Mouse (Mus musculus): ENCODE measurements around the gene Icam1. TPM values are rescaled to one million over a fixed set of nuclear protein-coding genes. Genes with fewer than 3 reads are reported as not detected.
A peak's percentile ranks its signal among the peaks of the same experiment; 100 is the strongest.
"Not testable (repeated sequence)": the region's sequence is repeated elsewhere in the genome, so short reads cannot be mapped to it uniquely, and the experiment has no call there.

Icam1 gene
- polyA plus RNA-seq, 1 experiment from 2014 or later: 5.0 TPM

DNA sequence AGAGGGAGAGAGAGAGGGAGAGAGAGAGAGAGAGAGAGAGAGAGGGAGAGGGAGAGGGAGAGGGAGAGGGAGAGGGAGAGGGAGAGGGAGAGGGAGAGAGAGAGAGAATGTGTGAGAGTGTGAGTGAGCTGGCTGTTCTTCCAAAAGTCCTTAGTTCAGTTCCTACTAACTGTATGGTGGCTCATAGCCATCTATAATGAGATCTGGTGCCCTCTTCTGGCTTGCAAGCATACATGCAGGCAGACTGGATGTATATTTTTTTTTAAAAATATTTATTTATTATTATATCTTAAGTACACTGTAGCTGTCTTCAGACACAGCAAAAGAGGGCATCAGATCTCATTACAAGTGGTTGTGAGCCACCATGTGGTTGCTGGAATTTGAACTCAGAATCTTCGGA lies 17.4 kb upstream of the Icam1 start:
- not testable (repeated sequence) for H3K27ac ChIP-seq (replicated peaks); H3K27me3 ChIP-seq; H3K9me3 ChIP-seq; H3K4me3 ChIP-seq; H3K4me2 ChIP-seq (replicated peaks); ATAC-seq (ENCODE audit: low FRiP score, low read depth); H3K36me3 ChIP-seq; H3K4me1 ChIP-seq; H3K9ac ChIP-seq (replicated peaks)
- 82% methylated on average over 1 of the region's 1 CpGs for WGBS

DNA sequence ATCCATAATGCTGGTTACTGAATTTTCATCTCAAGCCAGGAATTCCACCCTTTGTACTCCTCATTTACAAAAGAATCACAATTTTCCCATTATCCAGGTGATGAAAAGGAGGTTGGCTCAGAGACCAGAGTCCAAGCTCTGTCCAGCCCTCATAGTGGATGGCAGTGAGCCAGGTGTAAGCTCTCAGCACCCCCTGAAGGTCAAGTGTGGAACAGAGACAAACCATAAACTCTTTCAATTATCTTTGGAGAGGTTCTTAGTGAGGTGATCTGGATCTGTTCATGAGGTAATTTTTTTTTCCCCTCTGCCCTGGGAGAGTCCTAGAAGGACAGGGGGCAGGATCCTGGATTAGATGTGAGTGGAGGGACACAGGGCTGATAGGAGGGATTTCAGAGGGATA lies 15.0 kb upstream of the Icam1 start:
- Histone ChIP-seq H3K36me3 (peaks cover 14% of the 10 kb centered on the region), H3K27me3 (no peaks in the 10 kb centered on the region), H3K9me3 (no peaks in the 10 kb centered on the region), H3K4me3 (no peak overlapping the region), H3K27ac (replicated peaks) (no peak overlapping the region), H3K4me2 (replicated peaks) (no peak overlapping the region), H3K4me1 (peaks cover 12% of the 10 kb centered on the region), H3K9ac (replicated peaks) (no peak overlapping the region; the same call in 1 of the 2 replicates)
- no peak for ATAC-seq (ENCODE audit: low FRiP score, low read depth)

DNA sequence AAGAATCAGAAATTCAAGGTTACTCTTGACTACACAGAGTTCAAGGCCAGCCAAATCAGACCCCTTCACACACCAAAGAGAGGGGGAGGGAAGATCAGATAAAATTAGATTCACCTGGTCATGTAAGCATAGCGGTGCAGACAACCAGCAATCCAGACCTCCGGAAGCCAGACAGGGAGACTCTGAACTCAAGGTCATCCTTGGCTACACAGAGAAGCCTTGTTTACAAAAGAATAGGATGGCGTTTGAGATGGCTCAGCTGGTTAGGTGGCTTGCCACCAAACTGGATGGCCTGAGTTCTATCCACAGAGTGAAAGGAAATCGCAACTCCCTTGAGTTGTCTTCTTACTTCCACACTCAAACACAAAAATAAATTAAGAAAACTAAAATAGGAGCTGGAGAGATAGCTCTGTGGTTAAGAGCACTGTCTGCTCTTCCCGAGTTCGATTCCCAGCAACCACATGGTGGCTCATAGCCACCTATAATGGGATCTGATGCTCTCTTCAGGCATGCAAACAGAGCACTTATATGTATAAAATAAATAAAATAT lies 14.1 kb upstream of the Icam1 start:
- H3K4me2 ChIP-seq (replicated peaks): no peak overlapping the region
- H3K4me3 ChIP-seq: no peak overlapping the region; the same call in 1 of the 2 replicates
- 72% methylated on average over 6 of the region's 6 CpGs for WGBS
- H3K4me1 ChIP-seq: peaks cover 12% of the 10 kb centered on the region
- no peak overlapping the region for H3K27ac ChIP-seq (replicated peaks)
- H3K27me3 ChIP-seq: no peaks in the 10 kb centered on the region
- H3K9ac ChIP-seq (replicated peaks): peak overlapping the region; percentile 86; the same call in 1 of the 2 replicates
- ATAC-seq (ENCODE audit: low FRiP score, low read depth): no peak
- peaks cover 22% of the 10 kb centered on the region for H3K36me3 ChIP-seq
- H3K9me3 ChIP-seq: no peaks in the 10 kb centered on the region

DNA sequence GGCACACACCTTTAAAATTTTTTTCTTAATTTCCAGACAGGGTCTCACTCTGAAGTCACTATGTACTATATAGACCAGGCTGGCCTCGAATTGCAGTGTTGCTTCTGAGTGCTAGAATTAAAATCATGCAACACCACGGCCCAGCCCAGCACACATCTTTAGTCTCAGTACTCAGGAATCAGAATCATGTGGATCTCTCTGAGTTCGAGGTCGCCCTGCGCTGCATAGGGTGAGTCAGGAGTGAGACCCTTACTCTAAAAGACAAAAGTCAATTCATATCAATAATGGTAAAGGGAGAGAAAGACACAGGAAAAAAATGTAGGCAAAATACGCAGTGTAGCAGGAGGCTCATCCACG lies 13.5 kb upstream of the Icam1 start:
- peaks cover 27% of the 10 kb centered on the region for H3K36me3 ChIP-seq
- H3K27ac ChIP-seq (replicated peaks): peak overlapping the region; percentile 64
- no peak; the same call in 1 of the 2 replicates for ATAC-seq (ENCODE audit: low FRiP score, low read depth)
- peak overlapping the region; percentile 86 for H3K9ac ChIP-seq (replicated peaks)
- H3K9me3 ChIP-seq: no peaks in the 10 kb centered on the region
- 9% methylated on average over 7 of the region's 7 CpGs for WGBS
- peak overlapping the region; percentile 84 for H3K4me3 ChIP-seq
- H3K4me2 ChIP-seq (replicated peaks): peak overlapping the region; percentile 91
- H3K27me3 ChIP-seq: no peaks in the 10 kb centered on the region
- H3K4me1 ChIP-seq: peaks cover 12% of the 10 kb centered on the region

DNA sequence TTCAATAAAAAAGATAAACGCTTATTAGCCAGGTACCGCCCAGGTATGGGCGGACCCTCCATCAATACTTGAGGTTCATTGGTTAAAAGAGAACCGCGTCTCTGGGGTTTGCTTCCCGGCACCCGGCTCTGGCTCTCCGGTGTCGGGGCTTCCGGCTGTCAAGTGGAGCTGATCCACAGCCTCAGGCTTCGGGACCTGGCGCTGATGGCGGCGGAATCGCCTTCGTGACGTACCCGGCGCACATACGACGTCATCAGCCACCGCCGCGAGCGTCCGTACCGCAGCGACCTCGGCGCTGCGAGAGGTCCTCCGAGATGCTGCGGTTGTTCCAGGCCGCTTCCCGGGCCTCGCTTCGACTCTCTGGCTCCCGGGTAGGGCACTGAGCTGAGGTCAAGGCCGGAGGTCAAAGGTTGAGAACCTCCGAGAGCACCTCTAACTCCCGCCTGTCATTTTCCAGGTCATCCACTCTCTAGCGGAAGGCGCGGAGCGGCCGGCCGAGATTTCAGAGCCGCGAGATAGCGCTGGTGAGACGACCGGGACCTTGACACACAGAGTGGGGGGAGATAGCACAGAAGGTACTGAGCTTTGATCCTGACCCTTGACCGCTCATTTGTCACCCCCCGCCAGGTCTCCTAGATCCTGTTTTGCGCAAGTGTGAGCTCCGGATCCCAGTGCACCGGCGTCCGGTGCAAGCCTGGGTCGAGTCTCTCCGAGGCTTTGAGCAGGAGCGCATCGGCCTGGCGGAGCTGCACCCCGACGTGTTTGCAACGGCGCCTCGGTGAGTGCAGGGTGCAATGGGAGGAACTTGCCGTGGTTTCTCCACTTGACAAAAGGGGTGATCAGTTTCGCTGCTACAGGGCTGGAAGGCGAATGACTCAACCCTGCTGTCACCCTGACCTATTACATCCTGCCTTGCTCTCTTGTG lies 12.9 kb upstream of the Icam1 start, which contains the start of gene Mrpl4:
TSS of gene Mrpl4 (plus strand) at position 112 of the 925 bp plus-strand sequence.
- Histone ChIP-seq H3K9ac (replicated peaks) (peak within 1 kb of the TSS; percentile 86), H3K4me1 (peaks cover 12% of the 10 kb centered on the region), H3K27me3 (no peaks in the 10 kb centered on the region), H3K36me3 (peaks cover 34% of the 10 kb centered on the region), H3K27ac (replicated peaks) (peak within 1 kb of the TSS; percentile 64), H3K4me2 (replicated peaks) (peak within 1 kb of the TSS; percentile 91), H3K9me3 (no peaks in the 10 kb centered on the region), H3K4me3 (peak within 1 kb of the TSS; percentile 84)
- peak; percentile 88 for ATAC-seq (ENCODE audit: low FRiP score, low read depth)
- WGBS: under 1% methylated on average over 72 of the region's 72 CpGs

DNA sequence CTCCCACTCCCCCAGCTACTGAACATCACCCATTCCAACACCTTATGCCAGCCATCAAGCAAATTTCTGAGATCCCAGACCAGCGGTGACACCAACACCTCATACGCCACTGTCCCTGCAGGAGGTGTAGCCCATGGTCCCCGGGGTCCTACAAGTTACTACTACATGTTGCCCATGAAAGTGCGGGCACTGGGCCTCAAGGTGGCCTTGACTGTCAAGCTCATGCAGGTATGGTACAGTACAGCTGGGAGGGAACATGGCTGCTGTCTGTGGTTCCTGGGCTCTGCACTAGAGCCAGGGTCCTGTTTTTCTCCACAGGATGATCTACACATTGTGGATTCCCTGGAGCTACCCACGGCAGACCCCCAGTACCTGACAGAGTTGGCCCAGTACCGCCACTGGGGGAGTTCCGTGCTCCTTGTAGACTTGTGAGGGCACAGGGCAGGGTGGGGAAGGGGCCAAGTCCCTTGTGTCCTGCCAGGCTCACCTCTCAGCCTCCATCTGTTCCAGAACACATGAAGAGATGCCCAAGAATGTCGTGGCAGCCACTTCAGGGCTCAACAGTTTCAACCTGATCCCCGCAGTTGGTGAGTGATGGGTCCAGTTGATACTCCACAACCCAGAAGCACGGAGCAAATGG lies 8.4 kb upstream of the Icam1 start:
- H3K27ac ChIP-seq (replicated peaks): no peak overlapping the region
- WGBS: 94% methylated on average over 10 of the region's 10 CpGs
- H3K27me3 ChIP-seq: peaks cover 8% of the 10 kb centered on the region; the same call in 1 of the 2 replicates
- H3K36me3 ChIP-seq: peaks cover 47% of the 10 kb centered on the region
- peaks cover 10% of the 10 kb centered on the region for H3K4me1 ChIP-seq
- no peak for ATAC-seq (ENCODE audit: low FRiP score, low read depth)
- no peak overlapping the region for H3K4me3 ChIP-seq
- no peak overlapping the region for H3K4me2 ChIP-seq (replicated peaks)
- H3K9me3 ChIP-seq: no peaks in the 10 kb centered on the region
- no peak overlapping the region for H3K9ac ChIP-seq (replicated peaks)

DNA sequence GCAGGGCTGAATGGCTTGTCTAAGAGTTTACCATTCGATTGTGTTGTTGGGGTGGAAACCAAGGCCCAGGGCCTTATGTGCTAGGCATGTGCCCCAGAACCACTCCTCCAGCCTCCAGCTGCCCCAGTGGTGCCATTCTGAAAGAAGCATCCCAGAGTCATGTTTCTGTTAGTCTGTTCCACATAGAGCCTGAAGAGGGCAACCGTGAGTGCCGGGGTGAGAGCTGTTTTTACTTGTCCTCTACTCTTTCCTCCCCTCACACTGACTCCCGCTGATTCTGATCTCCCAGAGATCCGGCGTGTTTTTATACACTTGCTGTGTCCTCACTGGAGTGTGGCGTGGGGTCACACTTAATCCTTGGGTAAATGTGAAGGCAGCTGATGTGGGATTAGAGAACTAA lies 7.8 kb upstream of the Icam1 start:
- Histone ChIP-seq H3K27ac (replicated peaks) (no peak overlapping the region), H3K9me3 (no peaks in the 10 kb centered on the region), H3K36me3 (peaks cover 47% of the 10 kb centered on the region), H3K4me3 (no peak overlapping the region), H3K9ac (replicated peaks) (no peak overlapping the region), H3K27me3 (peaks cover 13% of the 10 kb centered on the region), H3K4me1 (peaks cover 10% of the 10 kb centered on the region), H3K4me2 (replicated peaks) (no peak overlapping the region)
- ATAC-seq (ENCODE audit: low FRiP score, low read depth): no peak
- 84% methylated on average over 7 of the region's 7 CpGs for WGBS

DNA sequence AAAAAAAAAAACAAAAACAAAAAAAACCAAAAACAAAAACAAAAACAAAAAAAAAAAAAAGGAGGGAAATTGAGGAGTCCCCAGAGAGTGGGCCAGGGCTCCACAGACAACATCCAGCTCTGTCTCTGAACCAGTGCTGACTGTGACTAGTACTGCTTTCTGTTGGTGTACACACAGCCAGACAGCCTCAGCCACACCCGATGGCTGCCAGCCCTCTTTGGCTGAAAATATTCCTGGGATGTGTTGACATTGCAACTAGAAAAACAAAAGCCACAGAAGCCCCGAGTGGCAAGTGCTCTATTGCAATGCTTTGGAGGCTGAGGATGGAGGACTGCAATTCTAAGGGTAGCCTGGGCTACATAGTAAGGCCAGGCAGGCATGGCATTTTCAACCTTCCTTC lies 5.4 kb upstream of the Icam1 start:
- peaks cover 36% of the 10 kb centered on the region for H3K36me3 ChIP-seq
- no peak for ATAC-seq (ENCODE audit: low FRiP score, low read depth)
- 68% methylated on average over 2 of the region's 2 CpGs for WGBS

DNA sequence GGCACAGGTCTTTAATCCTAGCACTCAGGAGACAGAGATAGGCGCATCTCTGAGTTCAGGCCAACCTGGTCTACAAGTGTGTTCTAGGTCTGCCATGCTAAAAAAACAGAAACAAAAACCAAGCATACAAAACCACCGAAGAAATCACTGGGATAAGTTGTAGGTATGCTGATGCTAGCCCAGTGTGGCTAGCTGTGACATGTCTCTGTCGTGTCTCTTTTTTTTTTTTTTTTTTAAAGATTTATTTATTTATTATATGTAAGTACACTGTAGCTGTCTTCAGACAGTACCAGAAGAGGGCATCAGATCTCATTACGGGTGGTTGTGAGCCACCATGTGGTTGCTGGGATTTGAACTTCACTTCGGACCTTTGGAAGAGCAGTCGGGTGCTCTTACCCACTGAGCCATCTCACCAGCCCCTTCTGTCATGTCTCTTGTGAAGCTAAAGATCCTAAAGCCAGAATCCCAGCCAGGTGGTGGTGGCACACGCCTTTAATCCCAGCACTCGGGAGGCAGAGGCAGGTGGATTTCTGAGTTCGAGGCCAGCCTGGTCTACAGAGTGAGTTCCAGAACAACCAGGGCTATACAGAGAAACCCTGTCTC lies 4.7 kb upstream of the Icam1 start:
- H3K36me3 ChIP-seq: peaks cover 30% of the 10 kb centered on the region
- 71% methylated on average over 9 of the region's 9 CpGs for WGBS
- H3K4me2 ChIP-seq (replicated peaks); H3K4me3 ChIP-seq; H3K9ac ChIP-seq (replicated peaks); ATAC-seq (ENCODE audit: low FRiP score, low read depth); H3K27ac ChIP-seq (replicated peaks); H3K9me3 ChIP-seq; H3K4me1 ChIP-seq: not testable (repeated sequence)
- H3K27me3 ChIP-seq: peaks cover 39% of the 10 kb centered on the region

More for the DNA sequence above, 5.4 kb upstream of the Icam1 start:
- Histone ChIP-seq H3K4me1 (peaks cover 2% of the 10 kb centered on the region; the same call in 1 of the 2 replicates), H3K9ac (replicated peaks) (no peak overlapping the region), H3K9me3 (no peaks in the 10 kb centered on the region), H3K4me3 (no peak overlapping the region), H3K4me2 (replicated peaks) (no peak overlapping the region), H3K27ac (replicated peaks) (no peak overlapping the region), H3K27me3 (peaks cover 33% of the 10 kb centered on the region)

DNA sequence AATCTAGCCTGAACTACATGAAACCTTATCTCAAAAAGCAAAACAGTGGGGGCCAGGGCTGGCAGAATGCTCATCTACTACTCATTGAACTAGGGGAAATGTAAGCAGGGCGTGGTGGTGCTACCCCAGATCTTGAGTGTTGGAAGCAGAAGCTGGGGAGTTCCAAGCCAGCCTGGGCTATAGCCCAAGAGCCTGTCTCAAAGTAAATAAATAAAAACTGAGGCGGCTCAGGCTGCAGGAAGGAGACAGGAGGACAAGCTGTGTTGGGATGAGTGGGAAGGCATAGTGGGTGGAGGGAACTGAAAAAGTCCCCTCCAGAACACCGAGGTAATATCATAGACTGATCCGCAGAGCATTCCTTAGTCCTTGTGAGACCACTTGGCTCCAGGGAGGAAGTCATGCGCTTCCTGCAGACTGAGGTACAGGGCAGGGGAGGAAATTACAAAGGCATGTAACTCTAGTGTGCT lies 3.9 kb upstream of the Icam1 start:
- peaks cover 48% of the 10 kb centered on the region for H3K27me3 ChIP-seq
- 60% methylated on average over 5 of the region's 5 CpGs for WGBS
- H3K9ac ChIP-seq (replicated peaks): no peak overlapping the region
- peaks cover 8% of the 10 kb centered on the region for H3K4me1 ChIP-seq
- ATAC-seq (ENCODE audit: low FRiP score, low read depth): no peak
- H3K9me3 ChIP-seq: no peaks in the 10 kb centered on the region
- H3K27ac ChIP-seq (replicated peaks): no peak overlapping the region
- no peak overlapping the region for H3K4me2 ChIP-seq (replicated peaks)
- no peak overlapping the region for H3K4me3 ChIP-seq
- H3K36me3 ChIP-seq: peaks cover 23% of the 10 kb centered on the region

DNA sequence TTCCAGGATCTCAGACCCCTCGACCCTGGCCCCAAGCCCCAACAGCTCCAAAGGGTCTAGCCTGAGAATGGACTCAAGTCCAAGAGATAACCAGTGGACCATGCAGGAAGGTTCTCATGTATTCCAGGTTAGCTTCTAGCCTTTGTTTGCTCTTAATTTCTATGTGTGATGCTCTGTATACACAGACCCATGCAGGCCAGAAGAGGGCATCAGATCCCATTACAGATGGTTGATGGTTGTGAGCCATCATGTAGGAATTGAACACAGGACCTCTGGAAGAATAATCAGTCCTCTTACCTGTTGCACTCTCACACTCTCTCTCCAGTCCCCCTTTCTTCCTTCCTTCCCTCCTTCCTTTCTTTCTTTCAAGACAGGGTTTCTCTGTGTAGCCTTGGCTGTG lies 3.4 kb upstream of the Icam1 start:
- Histone ChIP-seq H3K9me3 (no peaks in the 10 kb centered on the region), H3K4me2 (replicated peaks) (no peak overlapping the region), H3K4me1 (peaks cover 8% of the 10 kb centered on the region), H3K4me3 (no peak overlapping the region), H3K27ac (replicated peaks) (no peak overlapping the region), H3K27me3 (peaks cover 53% of the 10 kb centered on the region), H3K36me3 (peaks cover 18% of the 10 kb centered on the region), H3K9ac (replicated peaks) (no peak overlapping the region)
- no peak for ATAC-seq (ENCODE audit: low FRiP score, low read depth)
- 63% methylated on average over 1 of the region's 1 CpGs for WGBS

Data from midbrain, embryonic 12.5 days (tissue).